Mouse (Mus musculus) kidney, embryonic 16.5 days (tissue): ENCODE results near the gene Hgd. TPM values are rescaled to one million over a fixed set of nuclear protein-coding genes. Genes with fewer than 3 reads are reported as not detected.

Source experiments
- ATAC-seq: fragments of 200-750 bp; cut with Nextera tagmentation; 2 replicates; pipeline ENCODE4 v1.8.0; 2017; ENCODE audit warnings: moderate TSS enrichment; ENCODE audit not compliant: low FRiP score, low TSS enrichment
- H3K27ac ChIP-seq: fragments of 300-500 bp; sonication (generic); 2 replicates; pipeline ENCODE4 v1.5.1; 2014; ENCODE audit warnings: low read length
- H3K27me3 ChIP-seq: fragments of 300-500 bp; sonication (generic); 2 replicates; pipeline ENCODE4 v1.6.1; 2014; ENCODE audit warnings: low read length, control low read depth, mixed read lengths; ENCODE audit not compliant: insufficient read depth
- H3K36me3 ChIP-seq: fragments of 300-500 bp; sonication (generic); 2 replicates; pipeline ENCODE4 v1.6.1; 2014; ENCODE audit warnings: low read length, control low read depth, mixed read lengths; ENCODE audit not compliant: insufficient read depth
- H3K4me1 ChIP-seq: fragments of 300-500 bp; sonication (generic); 2 replicates; pipeline ENCODE4 v1.6.1; 2014; ENCODE audit warnings: low read length, control low read depth, mixed read lengths; ENCODE audit not compliant: insufficient read depth
- H3K4me2 ChIP-seq: fragments of 300-500 bp; sonication (generic); replicated peaks from 2 replicates; pipeline ENCODE4 v1.6.1; 2014; ENCODE audit warnings: low read depth, low read length
- H3K4me3 ChIP-seq: fragments of 300-500 bp; sonication (generic); 2 replicates; pipeline ENCODE4 v1.5.1; 2014; ENCODE audit warnings: mild to moderate bottlenecking, low read length
- H3K9ac ChIP-seq: fragments of 300-500 bp; sonication (generic); replicated peaks from 2 replicates; pipeline ENCODE4 v1.6.1; 2014; ENCODE audit warnings: low read length
- H3K9me3 ChIP-seq: fragments of 300-500 bp; sonication (generic); 2 replicates; pipeline ENCODE4 v1.6.1; 2016; ENCODE audit warnings: low read length, control low read depth
- WGBS: fragments of 180-500 bp; shearing (Covaris S2); extraction: QIAGEN DNeasy Blood & Tissue Kit; methylation state at CpG from one replicate; pipeline ENCODE4 v1.1.7; 2014; 5-methylcytosine and 5-hydroxymethylcytosine counted together
- polyA plus RNA-seq: library from polyadenylated mRNA; unstranded; fragments of >200 nt; fragmentation: Nextera tagmentation; extraction: Ambion mirVana; gene quantifications from 2 replicates; pipeline ENCODE4 v1.2.1, GENCODE M21; 2015

Gene Hgd
- polyA plus RNA-seq, 1 experiment from 2014 or later, result 10.7 TPM

- H3K9me3 ChIP-seq, result no peaks in the 10 kb centered on the region
- 1% methylated on average over 51 of the region's 58 CpGs for WGBS
- ATAC-seq, result peak; percentile 93
Observed at GRCm38 (mm10) chr16:37653731-37654657, 74.0 kb downstream of the Hgd start, which contains the start of gene Ndufb4. Gene Ndufb4 (minus strand): TSS chr16:37654453.

GRCm38 (mm10) chr16:37654831-37655455 is 75.0 kb downstream of the Hgd start:
- Histone ChIP-seq H3K27ac (peak overlapping the region; percentile 92), H3K27me3 (no peaks in the 10 kb centered on the region), H3K4me2 (peak overlapping the region; percentile 58), H3K9me3 (no peaks in the 10 kb centered on the region), H3K9ac (no peak overlapping the region), H3K4me3 (no peak overlapping the region; the same call in 1 of the 2 replicates), H3K4me1 (peaks cover 35% of the 10 kb centered on the region), H3K36me3 (no peaks in the 10 kb centered on the region)
- 53% methylated on average over 4 of the region's 4 CpGs for WGBS
- no peak for ATAC-seq

More at GRCm38 (mm10) chr16:37653731-37654657, 74.0 kb downstream of the Hgd start, which contains the start of gene Ndufb4:
- Histone ChIP-seq H3K4me1 (peaks cover 35% of the 10 kb centered on the region), H3K27me3 (no peaks in the 10 kb centered on the region), H3K27ac (peak within 1 kb of the TSS; percentile 92), H3K4me3 (peak within 1 kb of the TSS; percentile 83), H3K4me2 (peak within 1 kb of the TSS; percentile 72), H3K36me3 (no peaks in the 10 kb centered on the region), H3K9ac (peak within 1 kb of the TSS; percentile 94)

GRCm38 (mm10) chr16:37655756-37656347 is 75.9 kb downstream of the Hgd start:
- no peak for ATAC-seq
- H3K27ac ChIP-seq, result peak overlapping the region; percentile 73
- H3K9me3 ChIP-seq, result no peaks in the 10 kb centered on the region
- no peak overlapping the region for H3K9ac ChIP-seq
- 18% methylated on average over 4 of the region's 4 CpGs for WGBS
- no peak overlapping the region for H3K4me2 ChIP-seq
- no peak overlapping the region for H3K4me3 ChIP-seq
- peaks cover 32% of the 10 kb centered on the region for H3K4me1 ChIP-seq
- no peaks in the 10 kb centered on the region for H3K36me3 ChIP-seq
- no peaks in the 10 kb centered on the region for H3K27me3 ChIP-seq

GRCm38 (mm10) chr16:37656796-37657195 is 76.8 kb downstream of the Hgd start:
- no peak overlapping the region for H3K4me2 ChIP-seq
- H3K4me1 ChIP-seq, result peaks cover 24% of the 10 kb centered on the region
- H3K36me3 ChIP-seq, result no peaks in the 10 kb centered on the region
- no peak overlapping the region for H3K4me3 ChIP-seq
- WGBS, result 80% methylated on average over 7 of the region's 7 CpGs
- H3K9ac ChIP-seq, result no peak overlapping the region
- H3K9me3 ChIP-seq, result no peaks in the 10 kb centered on the region
- no peak for ATAC-seq
- no peaks in the 10 kb centered on the region for H3K27me3 ChIP-seq
- no peak overlapping the region for H3K27ac ChIP-seq

GRCm38 (mm10) chr16:37663643-37664459 is 83.9 kb downstream of the Hgd start:
- Histone ChIP-seq H3K9me3 (no peaks in the 10 kb centered on the region), H3K4me1 (no peaks in the 10 kb centered on the region), H3K36me3 (no peaks in the 10 kb centered on the region), H3K27ac (no peak overlapping the region), H3K9ac (no peak overlapping the region), H3K4me2 (no peak overlapping the region), H3K4me3 (no peak overlapping the region), H3K27me3 (no peaks in the 10 kb centered on the region)
- WGBS, result 76% methylated on average over 9 of the region's 9 CpGs
- no peak for ATAC-seq

- Histone ChIP-seq H3K4me3 (no peak overlapping the region), H3K36me3 (no peaks in the 10 kb centered on the region), H3K9ac (no peak overlapping the region), H3K27ac (no peak overlapping the region), H3K4me1 (no peaks in the 10 kb centered on the region), H3K4me2 (no peak overlapping the region), H3K9me3 (no peaks in the 10 kb centered on the region), H3K27me3 (no peaks in the 10 kb centered on the region)
- no peak for ATAC-seq
- 65% methylated on average over 5 of the region's 5 CpGs for WGBS
Observed at GRCm38 (mm10) chr16:37665394-37665935, 85.5 kb downstream of the Hgd start.

- Histone ChIP-seq H3K9ac (no peak overlapping the region), H3K36me3 (no peaks in the 10 kb centered on the region), H3K27me3 (no peaks in the 10 kb centered on the region), H3K4me3 (no peak overlapping the region), H3K4me2 (no peak overlapping the region), H3K4me1 (peaks cover under 1% of the 10 kb centered on the region; the same call in 1 of the 2 replicates), H3K27ac (no peak overlapping the region), H3K9me3 (no peaks in the 10 kb centered on the region)
- no peak for ATAC-seq
- 35% methylated on average over 4 of the region's 4 CpGs for WGBS
Observed at GRCm38 (mm10) chr16:37670666-37671283, 90.8 kb downstream of the Hgd start.

- no peaks in the 10 kb centered on the region for H3K27me3 ChIP-seq
- H3K36me3 ChIP-seq, result no peaks in the 10 kb centered on the region
- no peak overlapping the region for H3K4me2 ChIP-seq
- H3K4me3 ChIP-seq, result no peak overlapping the region
- WGBS, result 90% methylated on average over 5 of the region's 5 CpGs
- H3K4me1 ChIP-seq, result peaks cover 15% of the 10 kb centered on the region
- no peak overlapping the region for H3K27ac ChIP-seq
- ATAC-seq, result 0 out of 2 replicates have a peak, but pooled peaks have one; percentile 24
- H3K9ac ChIP-seq, result no peak overlapping the region
- no peaks in the 10 kb centered on the region for H3K9me3 ChIP-seq
Observed at GRCm38 (mm10) chr16:37675326-37675725, 95.4 kb downstream of the Hgd start.
